Mouse (Mus musculus): ENCODE measurements around the gene Atg4c.

Gene Atg4c

GRCm38 (mm10) chr4:99193810-99194582 is at the start of gene Atg4c:
Atg4c (plus strand) TSS chr4:99193934.
- peak; percentile 77 for DNase-seq (ENCODE audit: low read depth, low spot score)

GRCm38 (mm10) chr4:99151434-99151833 is 42.3 kb upstream of the Atg4c start:
- no peak for DNase-seq (ENCODE audit: low read depth, low spot score)

DNA sequence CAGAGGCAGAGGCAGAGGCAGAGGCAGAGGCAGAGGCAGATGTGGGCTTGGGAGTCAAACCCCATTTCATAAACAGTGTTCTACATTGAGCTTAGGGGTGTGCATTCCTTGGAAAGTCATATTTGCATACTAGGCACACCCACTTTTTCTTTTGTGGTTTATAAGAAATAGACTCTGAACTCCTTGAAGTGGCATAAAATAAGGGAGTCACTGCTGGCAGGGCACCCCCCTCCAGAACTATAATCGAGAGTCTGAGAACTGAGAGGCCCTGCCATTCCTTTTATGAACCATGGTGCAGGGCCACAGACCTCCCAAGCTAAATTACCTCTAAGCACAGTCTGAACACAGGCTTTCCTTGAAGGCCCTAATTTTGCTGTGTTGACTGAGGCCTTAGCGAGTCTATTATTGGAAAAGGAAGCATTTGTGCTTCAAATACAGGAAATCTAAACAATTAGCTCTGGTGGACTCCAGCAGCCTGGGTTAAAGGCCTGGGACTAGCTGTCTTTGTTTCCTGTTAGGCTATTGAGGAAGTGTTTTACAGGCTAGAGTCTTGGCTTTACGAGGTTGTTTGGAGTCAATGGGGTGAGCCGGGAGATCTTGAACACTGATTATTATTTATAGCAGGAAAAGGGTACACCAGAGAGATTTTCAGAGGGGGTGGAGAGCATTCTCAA is 41.7 kb upstream of the Atg4c start:
- DNase-seq (ENCODE audit: low read depth, low spot score) = no peak

DNA sequence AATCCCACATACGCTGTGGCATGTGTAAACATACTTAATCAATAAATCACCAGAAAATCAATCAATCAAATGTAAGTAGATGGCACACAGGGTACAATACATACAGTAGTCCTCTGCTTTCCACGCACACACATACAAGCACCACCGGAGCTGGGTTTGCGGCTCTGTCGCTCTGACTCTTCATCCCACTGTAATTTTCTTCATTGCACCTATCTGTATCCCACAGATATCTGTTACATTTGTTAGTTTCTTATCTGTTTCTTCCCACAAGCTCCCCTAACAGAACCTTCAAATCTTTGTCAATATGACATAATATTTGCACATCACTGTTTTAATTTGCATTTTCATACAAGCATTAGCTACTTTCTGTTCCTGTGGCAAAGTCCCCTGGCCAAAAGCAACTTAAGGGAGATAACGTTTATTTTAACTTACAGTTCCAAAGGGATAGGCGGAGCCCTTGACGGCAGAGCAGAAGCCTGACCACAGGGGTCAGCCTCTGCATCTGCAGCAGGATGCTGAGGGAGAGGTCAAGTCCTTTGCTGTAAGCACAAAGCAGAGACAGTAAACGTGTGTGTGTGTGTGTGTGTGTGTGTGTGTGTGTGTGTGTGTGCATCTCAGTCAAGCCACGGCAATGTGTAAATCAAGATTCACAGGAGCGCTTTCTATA is 37.0 kb upstream of the Atg4c start:
- DNase-seq (ENCODE audit: low read depth, low spot score) = no peak

- DNase-seq (ENCODE audit: low read depth, low spot score) = no peak
Measured at GRCm38 (mm10) chr4:99158495-99158894, 35.2 kb upstream of the Atg4c start.

GRCm38 (mm10) chr4:99160414-99160813 is 33.3 kb upstream of the Atg4c start:
- DNase-seq (ENCODE audit: low read depth, low spot score) = no peak

DNA sequence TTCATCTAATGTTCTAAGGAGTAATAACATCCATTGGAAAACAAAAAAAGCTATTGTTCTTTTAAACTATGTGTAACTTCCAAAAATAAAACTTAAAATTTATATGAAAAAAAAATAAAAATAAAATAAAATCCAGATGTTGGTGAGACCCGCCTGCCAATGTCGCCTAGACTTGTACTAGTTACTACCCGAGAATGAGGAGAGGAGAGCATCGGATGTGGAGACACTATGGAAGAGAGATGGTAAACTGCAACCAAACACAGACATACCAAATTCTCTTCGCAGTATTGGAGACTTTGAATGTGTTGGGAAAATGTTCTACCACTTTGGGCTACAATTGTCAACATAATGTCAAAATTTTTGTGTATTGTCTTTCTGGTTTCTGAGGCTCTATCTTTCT is 32.8 kb upstream of the Atg4c start:
- DNase-seq (ENCODE audit: low read depth, low spot score) = no peak

DNA sequence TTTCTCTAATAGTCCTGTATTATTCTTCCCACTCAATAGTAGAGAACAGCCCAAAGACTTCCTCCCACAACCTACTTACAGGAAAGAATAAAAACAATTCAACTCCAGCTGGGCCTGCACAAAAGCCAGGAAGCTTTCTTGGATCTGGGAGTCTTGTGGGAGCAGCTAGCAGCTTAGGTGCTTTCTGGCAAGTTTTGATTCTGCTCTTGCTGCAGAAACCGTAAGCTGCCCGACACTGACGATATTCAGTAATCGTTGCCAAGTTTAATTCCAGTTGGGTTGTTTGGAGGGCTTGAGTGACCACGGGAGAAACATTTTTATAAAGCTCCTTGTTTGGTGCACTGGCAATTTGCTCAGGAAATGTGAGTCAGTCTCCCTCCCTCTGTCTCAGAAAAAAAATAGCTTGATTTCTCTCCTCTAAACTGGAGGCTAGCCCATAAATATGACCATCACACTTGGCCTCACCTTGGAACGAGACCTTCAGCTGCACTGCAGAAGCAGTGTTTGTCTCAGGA is 32.2 kb upstream of the Atg4c start:
- no peak for DNase-seq (ENCODE audit: low read depth, low spot score)

GRCm38 (mm10) chr4:99163001-99163400 is 30.7 kb upstream of the Atg4c start:
- no peak for DNase-seq (ENCODE audit: low read depth, low spot score)

DNA sequence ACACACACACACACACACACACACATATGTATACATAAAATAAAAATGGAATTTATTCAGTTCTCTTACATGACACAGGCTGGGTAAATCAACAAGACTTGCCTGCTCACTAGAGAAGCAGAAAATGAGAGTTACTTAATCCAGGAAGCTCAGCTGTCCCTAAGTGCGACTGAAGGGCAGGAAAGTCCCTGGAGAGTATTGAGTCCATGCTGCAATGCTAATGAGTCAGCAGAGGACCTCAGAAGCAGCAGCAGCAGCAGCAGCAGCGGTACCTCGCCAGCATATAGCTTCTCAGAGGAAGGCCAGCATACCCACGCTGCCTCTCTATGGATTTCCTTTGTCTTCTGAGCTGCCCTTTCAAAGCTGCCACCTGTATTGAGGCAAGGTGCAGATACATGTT is 30.2 kb upstream of the Atg4c start:
- no peak for DNase-seq (ENCODE audit: low read depth, low spot score)

- DNase-seq (ENCODE audit: low read depth, low spot score) = no peak
Measured at GRCm38 (mm10) chr4:99168869-99169268, 24.9 kb upstream of the Atg4c start.

DNA sequence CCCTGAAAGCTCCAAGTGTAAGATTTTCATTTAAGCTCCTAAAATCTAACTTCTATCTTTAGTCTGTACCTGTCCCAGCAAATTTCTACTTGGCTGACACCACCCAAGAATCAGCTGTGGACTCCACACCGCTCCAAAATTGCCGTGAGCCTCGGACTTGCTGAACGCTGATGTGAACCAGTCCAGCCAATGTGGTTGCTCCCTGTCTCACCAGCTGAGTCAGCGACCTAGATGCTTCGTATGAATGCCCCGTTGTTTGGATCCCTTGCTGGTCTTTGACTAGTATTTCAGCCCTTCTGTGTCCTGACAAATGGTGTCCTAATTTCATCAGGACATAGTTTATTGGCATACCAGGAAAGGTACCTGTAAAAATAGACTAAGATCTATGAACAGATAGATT is 19.5 kb upstream of the Atg4c start:
- no peak for DNase-seq (ENCODE audit: low read depth, low spot score)

- no peak for DNase-seq (ENCODE audit: low read depth, low spot score)
Measured at GRCm38 (mm10) chr4:99176841-99177240, 16.9 kb upstream of the Atg4c start.

GRCm38 (mm10) chr4:99177255-99177654 is 16.5 kb upstream of the Atg4c start:
- no peak for DNase-seq (ENCODE audit: low read depth, low spot score)

GRCm38 (mm10) chr4:99178851-99179250 is 14.9 kb upstream of the Atg4c start:
- DNase-seq (ENCODE audit: low read depth, low spot score) = no peak

DNA sequence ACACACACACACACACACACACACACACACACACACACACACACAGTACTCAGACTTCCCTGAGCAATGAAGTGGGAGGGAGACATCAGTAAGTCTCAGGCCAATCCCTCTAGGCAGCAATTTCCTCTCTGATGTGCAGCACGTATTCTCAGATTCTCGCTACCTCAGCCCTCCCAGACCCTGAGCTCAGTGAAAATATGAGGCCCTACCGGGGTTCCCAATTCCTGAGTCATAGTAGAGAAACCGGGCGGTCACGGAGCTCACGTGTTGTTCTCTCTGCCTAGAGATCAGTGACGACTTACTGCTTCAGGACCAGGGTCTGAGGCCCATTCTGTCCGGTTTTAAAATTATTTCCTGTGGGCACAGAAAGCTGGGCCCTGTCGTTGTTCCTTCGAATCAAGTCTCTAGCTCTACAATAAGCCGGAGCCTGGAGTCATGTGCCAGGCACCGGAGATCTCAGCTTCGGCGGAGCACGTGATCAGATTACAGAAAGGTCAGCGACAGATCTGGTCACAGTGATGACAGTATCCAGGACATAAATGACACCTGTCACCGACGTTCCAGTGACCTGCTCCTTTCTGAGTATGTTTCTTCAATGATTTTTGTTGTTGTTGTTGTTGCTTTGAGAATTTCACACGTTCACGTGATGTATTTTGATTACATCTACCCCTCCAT is 14.2 kb upstream of the Atg4c start:
- no peak for DNase-seq (ENCODE audit: low read depth, low spot score)

DNA sequence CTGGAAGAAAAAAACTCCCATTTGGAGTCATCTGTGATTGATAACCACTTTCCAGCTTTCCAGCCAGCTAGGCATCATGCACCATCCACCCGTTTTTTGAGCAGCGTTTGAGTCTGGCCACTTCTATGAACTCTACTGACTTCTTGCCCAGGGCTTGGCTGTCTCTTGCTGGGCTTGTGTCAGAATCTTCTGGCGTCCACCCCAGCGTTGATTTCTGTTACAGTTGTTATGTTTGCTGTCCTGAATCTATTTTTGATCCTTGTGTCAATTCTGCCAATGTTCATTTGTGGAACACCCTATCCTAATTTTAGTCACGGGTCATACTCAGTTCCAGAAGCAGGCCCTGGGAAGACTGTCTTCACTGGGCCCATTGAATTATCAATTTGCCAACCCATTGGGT is 12.8 kb upstream of the Atg4c start:
- no peak for DNase-seq (ENCODE audit: low read depth, low spot score)

DNA sequence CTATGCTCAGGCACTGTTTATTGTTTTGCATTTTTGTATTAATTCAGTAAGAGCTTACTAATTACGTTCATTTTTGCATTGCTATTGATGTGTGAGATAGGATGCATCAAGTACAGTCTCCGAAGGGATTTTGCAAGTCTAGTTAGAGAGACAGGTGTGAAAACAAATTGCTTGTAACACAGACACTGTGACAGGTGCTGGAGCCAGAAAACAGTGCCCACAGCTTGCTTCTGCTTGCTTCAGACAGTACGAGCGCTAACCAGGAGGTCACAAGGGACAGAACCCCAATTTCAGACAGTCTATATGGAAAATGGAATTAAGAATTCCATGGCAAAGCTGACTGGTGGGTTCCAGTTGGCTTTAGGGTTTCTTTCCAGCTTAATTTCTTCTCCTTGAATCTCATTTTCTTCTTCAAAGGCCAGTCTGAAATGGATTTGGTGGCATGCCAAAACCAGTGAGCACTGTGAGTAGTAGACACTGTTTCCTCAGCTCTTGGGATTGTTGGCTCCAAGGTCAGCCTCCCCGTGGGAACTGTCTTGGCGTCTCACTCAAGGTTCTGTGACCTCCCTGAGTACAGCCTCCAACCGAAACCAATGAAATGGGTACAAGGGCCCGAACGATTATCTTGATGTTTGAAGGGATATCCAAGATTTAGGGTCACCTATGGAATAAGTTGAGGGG is 11.9 kb upstream of the Atg4c start:
- DNase-seq (ENCODE audit: low read depth, low spot score) = no peak

GRCm38 (mm10) chr4:99182660-99183431 is 10.9 kb upstream of the Atg4c start:
- no peak for DNase-seq (ENCODE audit: low read depth, low spot score)

- DNase-seq (ENCODE audit: low read depth, low spot score) = no peak
Measured at GRCm38 (mm10) chr4:99184678-99185077, 9.1 kb upstream of the Atg4c start.

DNA sequence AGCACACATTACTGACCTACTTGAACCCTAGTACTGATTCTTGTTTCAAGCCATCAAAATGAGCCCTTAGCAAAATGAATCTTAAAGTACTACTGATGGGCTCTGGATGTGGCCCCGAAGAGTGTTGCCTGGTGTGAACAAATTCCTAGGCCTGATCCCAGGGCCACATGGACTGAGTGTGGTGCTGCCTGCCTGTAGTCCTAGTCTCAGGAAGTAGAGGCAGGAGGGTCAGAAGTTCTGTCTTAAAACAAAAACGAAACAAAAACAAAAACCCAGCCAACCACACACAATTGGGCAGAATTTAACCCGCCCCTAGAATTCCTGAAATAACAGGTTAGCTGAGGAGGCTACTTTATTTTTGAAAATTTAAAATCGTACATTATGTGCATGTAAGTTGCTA is 8.4 kb upstream of the Atg4c start:
- no peak for DNase-seq (ENCODE audit: low read depth, low spot score)
